Comparison of ENCODE assay signal across 22 mouse cellular contexts in the genomic region with DNA sequence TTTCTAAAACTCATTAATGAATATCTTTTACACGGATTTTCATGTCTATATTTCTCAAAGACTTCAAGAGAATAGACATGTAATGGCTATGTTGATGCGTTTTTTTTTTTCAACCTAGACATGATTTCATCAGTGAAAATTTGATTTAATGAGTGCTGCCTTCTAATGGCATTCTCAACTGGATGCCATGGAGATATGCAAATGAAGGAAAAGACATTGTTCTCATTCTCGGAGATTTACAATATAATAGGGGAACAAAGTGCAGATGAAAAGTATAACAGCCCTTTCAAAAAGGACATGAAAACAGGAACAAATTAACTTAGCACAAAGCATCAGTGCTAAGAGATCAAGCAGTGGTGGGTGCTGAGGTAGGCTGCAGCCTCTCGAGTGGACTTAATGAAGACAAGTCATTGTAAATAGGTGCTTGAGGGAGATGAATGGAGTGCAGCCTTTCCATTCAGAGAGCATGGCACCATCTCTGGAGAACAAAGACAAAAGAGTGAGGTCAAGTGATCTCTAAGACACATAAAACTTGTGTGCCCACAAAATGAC.
DNase-seq lines count a peak whose midpoint lies in the region; ATAC-seq and TF ChIP-seq lines count a peak whose summit lies in the region.
"Had no signal": no experiment of that assay in that cellular context is flagged by ENCODE, and none has a peak within 500 bp of the region (broad histone marks: within the 10 kb centered on the region; RNA-seq: fewer than 3 reads in every experiment).

No protein-coding gene starts in this region.

- ATAC-seq in midbrain, embryonic 11.5 days (ENCODE audit: low FRiP score), result peak; percentile 24; the same call in 1 of the 2 replicates
- ATAC-seq in midbrain, postnatal 0 days (ENCODE audit: low FRiP score), result no peak
- ATAC-seq: activated CD4-positive, CD25-positive, alpha-beta regulatory T cell, adult 4 months; hindbrain, postnatal 0 days; Patski had no signal

- no peak for TF ChIP-seq CTCF in midbrain, postnatal 0 days (IDR thresholded peaks at IDR 0.05)

- WGBS in midbrain, embryonic 11.5 days, result 43% methylated on average over 4 of the region's 4 CpGs
- WGBS in midbrain, postnatal 0 days, result 37% methylated on average over 4 of the region's 4 CpGs

- no peaks in the 10 kb centered on the region for H3K36me3 ChIP-seq in midbrain, embryonic 11.5 days (ENCODE audit: control insufficient read depth, insufficient read depth, low read length)
- H3K36me3 ChIP-seq in midbrain, postnatal 0 days (ENCODE audit: insufficient read depth, low read length), result no peaks in the 10 kb centered on the region
- H3K36me3 ChIP-seq: embryonic facial prominence, embryonic 10.5 days; heart, embryonic 13.5 days; hindbrain, embryonic 12.5 days had no signal

- H3K27ac ChIP-seq in midbrain, embryonic 11.5 days (ENCODE audit: low read depth, low read length), result no peak overlapping the region
- no peak overlapping the region for H3K27ac ChIP-seq in midbrain, postnatal 0 days (ENCODE audit: low read depth, low read length)
- H3K27ac ChIP-seq: embryonic facial prominence, embryonic 10.5 days; heart, embryonic 13.5 days; hindbrain, embryonic 12.5 days; hindbrain, postnatal 0 days had no signal

- peaks cover 3% of the 10 kb centered on the region; the same call in 1 of the 2 replicates for H3K4me1 ChIP-seq in midbrain, embryonic 11.5 days (ENCODE audit: control insufficient read depth, insufficient read depth, low read length)
- H3K4me1 ChIP-seq in midbrain, postnatal 0 days (ENCODE audit: insufficient read depth, low read length), result no peaks in the 10 kb centered on the region
- H3K4me1 ChIP-seq: embryonic facial prominence, embryonic 10.5 days; heart, embryonic 13.5 days had no signal

- peak; percentile 1 for DNase-seq in embryo, embryonic 11 days
- DNase-seq in embryo, embryonic 9.5 days (ENCODE audit: extremely low spot score), result no peak
- DNase-seq in midbrain, embryonic 11.5 days (ENCODE audit: low spot score, missing footprints), result no peak
- no peak for DNase-seq in midbrain, postnatal 0 days (ENCODE audit: low spot score)
- peak; percentile 32 for DNase-seq in retina, postnatal 1 day
- no peak for DNase-seq in retina, embryonic 14.5 days (ENCODE audit: low spot score)
- DNase-seq in mesoderm, embryonic 11.5 days (ENCODE audit: low read depth, low spot score), result peak; percentile 16
- no peak for DNase-seq in left cerebral cortex, postnatal 14 days (ENCODE audit: low spot score in 2 of 2)
- DNase-seq: adrenal gland, adult 2 months; adrenal gland, postnatal 25 days; cerebellum, adult 2 months; cerebellum, postnatal 10 days; gastrocnemius, postnatal 14 days; heart, postnatal 36 days; kidney, adult 11 months had no signal

- H3K4me2 ChIP-seq in midbrain, embryonic 11.5 days, result no peak overlapping the region
- H3K4me2 ChIP-seq in midbrain, postnatal 0 days (ENCODE audit: low read depth, low read length, poor library complexity, severe bottlenecking), result no peak overlapping the region
- H3K4me2 ChIP-seq: heart, embryonic 13.5 days; hindbrain, embryonic 12.5 days had no signal

- no peak overlapping the region for H3K9ac ChIP-seq in midbrain, embryonic 11.5 days (ENCODE audit: low read length)
- no peak overlapping the region for H3K9ac ChIP-seq in midbrain, postnatal 0 days (replicated peaks; ENCODE audit: low read length, poor library complexity, severe bottlenecking)
- H3K9ac ChIP-seq: heart, embryonic 13.5 days; hindbrain, embryonic 12.5 days had no signal

- no peak overlapping the region for H3K4me3 ChIP-seq in midbrain, embryonic 11.5 days (ENCODE audit: low read depth, low read length)
- H3K4me3 ChIP-seq in midbrain, postnatal 0 days (ENCODE audit: low read depth, low read length), result no peak overlapping the region
- H3K4me3 ChIP-seq: embryonic facial prominence, embryonic 10.5 days; heart, embryonic 13.5 days; hindbrain, embryonic 12.5 days had no signal

- no peaks in the 10 kb centered on the region for H3K9me3 ChIP-seq in midbrain, embryonic 11.5 days (ENCODE audit: control insufficient read depth, low read length)
- H3K9me3 ChIP-seq in midbrain, postnatal 0 days (ENCODE audit: low read length), result 0 out of 2 replicates have a peak, but pooled peaks cover 3% of the 10 kb centered on the region
- H3K9me3 ChIP-seq: embryonic facial prominence, embryonic 10.5 days; heart, embryonic 13.5 days; hindbrain, embryonic 12.5 days had no signal

- intact Hi-C loops in left cerebral cortex, postnatal 14 days (cut with DNase I), result no loop called here

- no peaks in the 10 kb centered on the region for H3K27me3 ChIP-seq in midbrain, embryonic 11.5 days (ENCODE audit: control insufficient read depth, insufficient read depth, low read length)
- H3K27me3 ChIP-seq in midbrain, postnatal 0 days (ENCODE audit: insufficient read depth, low read length), result no peaks in the 10 kb centered on the region
- H3K27me3 ChIP-seq: CH12.LX; heart, embryonic 13.5 days; hindbrain, embryonic 12.5 days; Patski had no signal

Comparison
In these comparisons a context has a peak if more than half of its experiments do, and no peak if none do; other contexts are left out.
1. DNase-seq: peak in embryo, embryonic 11 days (single experiment), retina, postnatal 1 day (single experiment) and mesoderm, embryonic 11.5 days (single experiment); none in embryo, embryonic 9.5 days (single experiment), midbrain, embryonic 11.5 days (single experiment), midbrain, postnatal 0 days (single experiment), retina, embryonic 14.5 days (single experiment) and left cerebral cortex, postnatal 14 days (0 of 2).